Mouse (Mus musculus): ENCODE measurements at regions not wholly inside any gene's neighbourhood (a gene's known extent, or its start where the extent isn't known, plus 50 kb on each side); places are given as distances from the start of the nearest gene placed in this dataset.

DNA sequence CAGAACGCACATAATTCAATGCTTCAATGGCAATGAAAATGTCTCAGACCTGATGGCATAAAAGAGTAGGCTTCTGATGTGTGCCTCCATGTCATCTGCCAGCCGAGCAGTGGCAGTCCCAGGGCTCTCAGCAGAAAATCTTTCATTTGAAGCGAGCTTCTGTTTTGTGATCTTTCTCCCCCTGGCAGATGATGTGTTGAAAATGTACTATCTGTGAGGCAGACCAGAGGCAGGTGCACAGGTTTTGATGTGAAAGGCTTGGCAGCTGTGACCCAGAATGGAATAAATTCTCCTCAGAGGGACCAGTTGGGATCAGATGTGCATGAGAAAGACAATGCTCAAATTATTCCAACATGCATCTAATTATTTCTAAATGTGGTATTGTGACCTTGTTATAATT, 1281.0 kb upstream of the Nova1 start:
- TF ChIP-seq POLR2A (IDR thresholded peaks at IDR 0.05; ENCODE audit: control insufficient read depth in 1 of 2, insufficient read depth in 1 of 2, low read depth in 1 of 2, low read length in 2 of 2, poor library complexity in 1 of 2) (no peak), ZMIZ1 (IDR thresholded peaks at IDR 0.05; ENCODE audit: low read depth, low read length) (no peak)

Data from MEL (cell line).